Mouse (Mus musculus) lung, embryonic 15.5 days (tissue): ENCODE data around the gene Gm21149. TPM values are rescaled to one million over a fixed set of nuclear protein-coding genes. Genes with fewer than 3 reads are reported as not detected.
"Not testable (repeated sequence)": the region's sequence is repeated elsewhere in the genome, so short reads cannot be mapped to it uniquely, and the experiment has no call there.

ENCODE experiments used
- ATAC-seq: fragments of 200-750 bp; cut with Nextera tagmentation; 2 replicates; pipeline ENCODE4 v1.8.0; 2017; ENCODE audit warnings: moderate number of reproducible peaks, borderline replicate concordance; ENCODE audit not compliant: low FRiP score, low TSS enrichment; ENCODE audit errors: extremely low read depth
- H3K27ac ChIP-seq: fragments of 300-500 bp; sonication (generic); 2 replicates; pipeline ENCODE4 v1.5.1; 2015; ENCODE audit warnings: moderate library complexity, mild to moderate bottlenecking, inconsistent platforms
- H3K27me3 ChIP-seq: fragments of 300-500 bp; sonication (generic); 2 replicates; pipeline ENCODE4 v1.6.1; 2015; ENCODE audit warnings: inconsistent platforms
- H3K36me3 ChIP-seq: fragments of 300-500 bp; sonication (generic); 2 replicates; pipeline ENCODE4 v1.6.1; 2015; ENCODE audit warnings: inconsistent platforms
- H3K4me1 ChIP-seq: fragments of 300-500 bp; sonication (generic); 2 replicates; pipeline ENCODE4 v1.6.1; 2015; ENCODE audit warnings: inconsistent platforms
- H3K4me2 ChIP-seq: fragments of 300-500 bp; sonication (generic); 2 replicates; pipeline ENCODE4 v1.6.1; 2015; ENCODE audit warnings: inconsistent platforms, mild to moderate bottlenecking, moderate library complexity
- H3K4me3 ChIP-seq: fragments of 300-500 bp; sonication (generic); 2 replicates; pipeline ENCODE4 v1.5.1; 2015; ENCODE audit warnings: mild to moderate bottlenecking, inconsistent platforms
- H3K9ac ChIP-seq: fragments of 300-500 bp; sonication (generic); 2 replicates; pipeline ENCODE4 v1.6.1; 2015; ENCODE audit warnings: inconsistent platforms
- H3K9me3 ChIP-seq: fragments of 300-500 bp; sonication (generic); 2 replicates; pipeline ENCODE4 v1.6.1; 2016; ENCODE audit warnings: inconsistent platforms
- WGBS: fragments of 180-500 bp; shearing (Covaris S2); methylation state at CpG from one replicate; pipeline ENCODE4 v1.1.7; 2015; 5-methylcytosine and 5-hydroxymethylcytosine counted together
- polyA plus RNA-seq: library from polyadenylated mRNA; unstranded; fragments of >200 nt; fragmentation: Nextera tagmentation; extraction: Ambion mirVana; gene quantifications from 2 replicates; pipeline ENCODE4 v1.2.1, GENCODE M21; 2015

Gene Gm21149
- polyA plus RNA-seq, 1 experiment from 2014 or later, result 0.32 TPM

DNA sequence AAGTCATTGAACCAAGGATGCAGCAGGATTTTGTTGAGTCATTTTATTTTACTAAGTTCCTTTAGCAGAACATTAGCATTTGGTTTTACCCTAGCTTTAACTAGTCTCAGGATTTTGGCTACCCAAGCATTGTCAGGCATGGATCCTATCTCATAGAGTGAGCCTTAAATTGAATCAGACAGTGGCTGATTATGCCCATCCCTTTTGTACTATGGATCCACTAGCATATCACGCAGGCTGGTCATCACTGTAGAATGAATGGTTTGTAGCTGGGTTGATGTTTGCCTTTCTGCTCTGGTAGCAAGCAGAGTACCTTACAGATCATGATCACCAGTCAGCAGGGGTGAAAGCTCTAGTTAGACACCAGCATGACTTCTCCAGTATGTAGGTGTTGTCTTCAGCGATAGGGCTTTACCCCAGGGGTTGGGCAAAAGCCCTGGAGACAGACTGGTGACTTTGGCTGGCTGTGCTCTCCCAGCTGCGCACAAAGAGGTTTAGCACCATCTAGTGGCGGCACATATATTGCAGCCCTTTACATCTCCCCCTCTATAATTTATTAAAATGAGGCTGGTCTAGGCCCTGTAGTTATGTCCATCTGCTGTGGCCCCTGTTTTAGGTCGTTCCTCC, 22.6 kb upstream of the Gm21149 start:
- 34% methylated on average over 5 of the region's 5 CpGs for WGBS
- not testable (repeated sequence) for H3K36me3 ChIP-seq, H3K27ac ChIP-seq, H3K4me2 ChIP-seq, H3K4me1 ChIP-seq, H3K27me3 ChIP-seq, H3K4me3 ChIP-seq, H3K9me3 ChIP-seq, H3K9ac ChIP-seq
- ATAC-seq, result peak; percentile 76

DNA sequence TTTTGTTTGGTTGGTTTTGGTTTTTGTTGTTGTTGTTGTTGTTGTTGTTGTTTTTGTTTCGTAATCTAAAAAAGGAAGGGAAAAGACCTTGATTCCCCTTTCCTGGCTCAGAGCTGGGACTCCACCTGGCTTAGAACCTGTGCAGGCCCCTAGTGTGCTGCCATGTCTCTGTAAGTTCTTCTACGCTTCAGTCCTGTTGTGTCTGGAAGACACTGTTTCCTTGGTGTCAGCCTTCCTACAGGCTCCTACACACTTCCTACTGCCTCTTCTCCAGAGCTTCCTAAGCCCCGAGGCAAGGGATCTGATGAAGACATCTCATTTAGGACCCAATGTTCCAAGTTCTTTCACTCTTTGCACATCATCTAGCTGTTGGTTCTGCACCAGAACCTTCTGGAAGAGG, 22.0 kb upstream of the Gm21149 start:
- not testable (repeated sequence) for H3K27ac ChIP-seq, H3K9ac ChIP-seq, ATAC-seq, H3K9me3 ChIP-seq, H3K4me2 ChIP-seq, H3K27me3 ChIP-seq, H3K36me3 ChIP-seq, H3K4me1 ChIP-seq, H3K4me3 ChIP-seq
- WGBS, result 70% methylated on average over 3 of the region's 3 CpGs

DNA sequence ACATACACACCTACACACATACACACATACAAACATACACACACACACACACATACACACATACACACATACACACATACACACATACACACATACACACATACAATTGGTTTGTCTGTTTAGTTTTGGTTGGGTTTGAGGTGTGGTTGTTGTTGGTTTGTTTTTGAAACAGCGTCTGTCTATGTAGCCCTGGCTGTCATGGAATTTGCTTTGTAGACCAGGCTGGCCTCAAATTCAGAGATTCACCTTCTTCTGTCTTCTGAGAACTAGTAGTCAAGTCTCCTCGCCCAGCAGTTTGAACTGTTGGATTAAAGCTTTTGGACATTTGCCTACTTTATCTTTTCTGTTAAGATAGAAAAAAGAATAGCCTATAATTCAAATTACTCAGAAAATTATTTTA, 14.6 kb upstream of the Gm21149 start:
- not testable (repeated sequence) for H3K4me2 ChIP-seq, H3K4me1 ChIP-seq, H3K4me3 ChIP-seq, H3K27me3 ChIP-seq, H3K36me3 ChIP-seq, H3K9ac ChIP-seq, H3K27ac ChIP-seq, H3K9me3 ChIP-seq
- ATAC-seq, result peak; percentile 57
- 58% methylated on average over 2 of the region's 2 CpGs for WGBS

DNA sequence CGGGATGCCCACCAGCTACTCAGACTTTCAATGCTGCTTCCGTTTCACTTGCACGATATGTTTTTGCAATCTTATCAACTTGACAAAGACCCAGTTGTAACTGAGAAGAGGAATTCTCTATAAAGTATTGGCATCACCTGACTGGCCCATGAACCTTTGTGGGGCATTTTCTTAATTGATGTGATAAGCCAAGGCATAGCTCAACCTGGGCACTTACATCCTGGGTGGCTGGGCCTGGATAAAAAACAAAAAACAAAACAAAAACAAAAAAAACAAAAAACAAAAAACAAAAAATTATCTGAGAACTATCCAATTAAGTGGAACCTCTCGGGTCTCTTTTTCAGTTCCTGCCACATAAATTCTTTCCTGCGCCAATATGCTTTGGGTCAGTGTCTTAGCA, 12.4 kb upstream of the Gm21149 start:
- Histone ChIP-seq H3K27ac (no peak overlapping the region), H3K27me3 (no peaks in the 10 kb centered on the region), H3K4me1 (no peaks in the 10 kb centered on the region), H3K4me2 (no peak overlapping the region), H3K9me3 (peaks cover 7% of the 10 kb centered on the region; the same call in 1 of the 2 replicates), H3K36me3 (no peaks in the 10 kb centered on the region), H3K9ac (no peak overlapping the region), H3K4me3 (no peak overlapping the region)
- no peak for ATAC-seq
- WGBS, result 83% methylated on average over 5 of the region's 5 CpGs

DNA sequence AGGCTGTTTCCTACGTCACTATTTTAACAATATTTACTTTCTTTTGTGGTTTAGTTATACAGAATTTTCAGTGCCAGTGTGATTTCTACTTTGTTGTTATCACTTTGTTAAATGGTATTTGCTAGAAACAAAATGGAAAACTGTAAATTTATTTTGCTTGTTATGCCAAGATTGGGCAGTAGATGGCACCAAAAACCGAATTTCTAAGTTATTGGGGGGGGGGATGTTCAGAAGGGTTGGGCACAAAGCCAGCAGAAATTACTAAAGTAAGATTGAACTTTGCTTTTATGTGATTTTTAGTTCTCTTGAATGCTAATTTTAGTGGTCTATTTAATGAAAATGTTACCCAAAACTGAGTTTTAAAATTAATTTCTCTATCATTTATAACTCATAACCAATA, 8.3 kb upstream of the Gm21149 start:
- 21% methylated on average over 2 of the region's 2 CpGs for WGBS
- H3K9ac ChIP-seq, H3K27me3 ChIP-seq, ATAC-seq, H3K4me3 ChIP-seq, H3K4me2 ChIP-seq, H3K4me1 ChIP-seq, H3K36me3 ChIP-seq, H3K27ac ChIP-seq: not testable (repeated sequence)
- H3K9me3 ChIP-seq, result peaks cover 16% of the 10 kb centered on the region; the same call in 1 of the 2 replicates

DNA sequence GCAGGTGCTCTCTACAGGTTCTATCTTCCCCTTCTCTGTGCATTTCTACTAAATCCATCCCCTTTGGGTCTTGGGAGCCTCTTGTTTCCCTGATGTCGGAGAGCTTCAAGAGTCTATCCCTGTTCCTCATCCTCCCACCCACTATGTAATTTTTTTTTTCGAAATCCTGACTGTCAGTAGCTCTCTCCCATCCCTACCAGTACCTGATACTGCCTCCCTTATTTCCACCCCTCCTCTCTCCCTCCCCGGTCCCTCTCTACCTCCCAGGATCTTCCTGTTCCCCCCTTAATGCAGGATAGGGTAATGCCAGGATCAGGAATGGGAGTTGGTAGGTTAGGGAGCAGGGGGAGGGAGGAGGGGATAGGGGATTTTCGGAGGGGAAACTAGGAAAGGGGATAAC, 7.3 kb upstream of the Gm21149 start:
- not testable (repeated sequence) for H3K4me2 ChIP-seq, H3K4me1 ChIP-seq, H3K27ac ChIP-seq, H3K36me3 ChIP-seq, H3K4me3 ChIP-seq, H3K9ac ChIP-seq, H3K27me3 ChIP-seq
- 48% methylated on average over 4 of the region's 4 CpGs for WGBS
- peak; percentile 35; the same call in 1 of the 2 replicates for ATAC-seq
- H3K9me3 ChIP-seq, result peaks cover 16% of the 10 kb centered on the region; the same call in 1 of the 2 replicates

DNA sequence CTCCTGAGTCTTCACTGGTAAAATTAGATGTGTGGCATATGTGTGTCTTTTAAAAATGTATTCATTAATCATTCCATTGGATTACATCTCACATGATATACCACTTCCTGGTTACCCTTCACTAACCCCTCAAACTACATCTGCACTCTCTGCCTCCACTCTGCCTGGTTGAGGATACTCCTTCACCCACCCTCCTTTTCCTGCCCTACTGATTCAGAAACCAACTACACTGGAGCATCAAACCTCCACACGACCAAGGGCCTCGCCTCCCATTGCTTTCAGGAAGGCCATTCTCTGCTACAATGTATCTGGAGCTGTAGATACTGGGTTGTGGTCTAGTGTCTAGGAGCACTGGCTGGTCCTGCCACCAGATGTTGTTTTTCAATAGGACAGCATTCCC, 6.5 kb upstream of the Gm21149 start:
- not testable (repeated sequence) for H3K27ac ChIP-seq, H3K9ac ChIP-seq, H3K27me3 ChIP-seq, H3K4me2 ChIP-seq, H3K4me1 ChIP-seq, H3K4me3 ChIP-seq, H3K36me3 ChIP-seq, ATAC-seq
- H3K9me3 ChIP-seq, result peaks cover 16% of the 10 kb centered on the region; the same call in 1 of the 2 replicates
- 59% methylated on average over 2 of the region's 2 CpGs for WGBS

DNA sequence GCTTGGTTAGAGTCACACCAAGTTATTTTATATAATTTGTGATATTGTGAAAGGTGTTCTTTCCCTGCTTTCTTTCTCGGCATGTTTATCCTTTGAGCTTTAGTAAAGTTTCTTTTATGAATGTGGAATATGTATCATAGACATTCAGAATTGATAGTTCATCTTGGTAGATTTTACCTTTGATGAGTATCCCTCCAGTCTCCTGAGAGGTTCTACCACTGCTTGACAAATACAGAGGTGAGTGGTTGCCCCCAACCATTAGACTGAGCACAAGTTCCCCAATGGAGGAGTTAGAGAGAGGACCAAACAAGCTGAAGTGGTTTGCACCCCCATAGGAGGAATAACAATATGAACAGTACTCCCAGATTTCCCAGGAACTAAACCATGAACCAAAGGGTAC, 6.2 kb downstream of the Gm21149 start:
- not testable (repeated sequence) for H3K27me3 ChIP-seq, H3K4me3 ChIP-seq, H3K9ac ChIP-seq, ATAC-seq, H3K4me2 ChIP-seq, H3K27ac ChIP-seq, H3K36me3 ChIP-seq, H3K4me1 ChIP-seq, H3K9me3 ChIP-seq
- WGBS, result 83% methylated on average over 1 of the region's 1 CpGs

DNA sequence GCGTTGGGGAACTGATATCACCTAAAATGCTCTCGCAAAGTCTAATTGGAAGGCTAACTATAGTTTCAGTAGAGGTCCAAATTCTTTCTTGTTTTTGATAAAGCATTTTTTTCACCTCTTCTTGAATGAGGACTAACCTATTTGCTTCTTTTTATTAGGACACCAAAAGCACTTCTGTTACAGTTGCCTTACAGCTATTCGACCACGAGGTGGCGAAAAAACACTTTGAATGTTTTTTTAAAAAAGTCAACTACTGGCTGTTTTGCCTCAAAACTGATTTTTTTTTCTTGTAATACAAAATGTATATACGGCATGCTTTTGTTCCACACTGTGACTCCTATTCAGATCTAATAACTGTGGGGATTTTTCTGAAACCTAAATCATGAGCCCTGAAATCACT, 8.6 kb downstream of the Gm21149 start:
- not testable (repeated sequence) for H3K9ac ChIP-seq, H3K4me3 ChIP-seq, ATAC-seq, H3K4me2 ChIP-seq, H3K27me3 ChIP-seq, H3K27ac ChIP-seq, H3K9me3 ChIP-seq, H3K4me1 ChIP-seq, H3K36me3 ChIP-seq
- WGBS, result 54% methylated on average over 6 of the region's 6 CpGs

DNA sequence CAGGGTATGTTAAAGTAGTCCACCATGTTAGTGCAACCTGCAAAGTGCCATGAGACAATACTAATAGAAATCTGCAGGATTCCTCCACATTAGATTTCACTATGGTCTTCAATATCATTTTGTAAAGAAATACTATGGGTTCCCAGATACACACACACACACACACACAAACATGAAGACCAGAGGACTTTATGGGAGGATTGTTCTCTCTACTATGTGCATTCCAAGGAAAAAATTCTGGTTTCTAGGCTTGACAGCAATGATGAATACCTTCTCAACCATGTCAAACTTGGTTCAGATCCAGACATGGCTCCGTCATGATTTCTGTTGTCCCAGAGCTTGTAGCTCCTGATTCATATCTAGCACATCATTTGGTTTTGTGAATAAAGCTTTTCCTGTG, 10.1 kb downstream of the Gm21149 start:
- not testable (repeated sequence) for ATAC-seq, H3K27ac ChIP-seq, H3K9ac ChIP-seq, H3K4me2 ChIP-seq, H3K9me3 ChIP-seq, H3K27me3 ChIP-seq, H3K4me1 ChIP-seq, H3K4me3 ChIP-seq, H3K36me3 ChIP-seq
- 52% methylated on average over 1 of the region's 1 CpGs for WGBS

DNA sequence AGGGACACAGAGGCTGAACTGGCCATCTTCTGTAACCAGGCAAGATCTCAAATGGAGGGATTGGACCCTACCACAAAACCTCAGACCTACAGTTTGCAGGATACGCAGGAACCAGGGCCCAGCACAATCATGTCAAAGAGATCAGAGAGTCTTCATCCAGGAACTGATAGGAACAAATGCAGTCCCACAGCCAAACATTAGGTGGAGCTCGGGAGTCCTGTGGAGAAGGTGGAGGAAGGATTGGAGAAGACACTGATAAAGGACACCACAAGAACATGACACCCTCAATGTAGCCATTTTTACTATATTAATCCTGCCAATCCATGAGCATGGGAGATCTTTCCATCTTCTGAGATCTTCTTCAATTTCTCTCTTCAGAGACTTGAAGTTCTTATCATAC, 12.8 kb downstream of the Gm21149 start:
- not testable (repeated sequence) for H3K27me3 ChIP-seq, ATAC-seq, H3K9ac ChIP-seq, H3K9me3 ChIP-seq, H3K4me3 ChIP-seq, H3K4me1 ChIP-seq, H3K36me3 ChIP-seq, H3K27ac ChIP-seq, H3K4me2 ChIP-seq
- 41% methylated on average over 2 of the region's 2 CpGs for WGBS

DNA sequence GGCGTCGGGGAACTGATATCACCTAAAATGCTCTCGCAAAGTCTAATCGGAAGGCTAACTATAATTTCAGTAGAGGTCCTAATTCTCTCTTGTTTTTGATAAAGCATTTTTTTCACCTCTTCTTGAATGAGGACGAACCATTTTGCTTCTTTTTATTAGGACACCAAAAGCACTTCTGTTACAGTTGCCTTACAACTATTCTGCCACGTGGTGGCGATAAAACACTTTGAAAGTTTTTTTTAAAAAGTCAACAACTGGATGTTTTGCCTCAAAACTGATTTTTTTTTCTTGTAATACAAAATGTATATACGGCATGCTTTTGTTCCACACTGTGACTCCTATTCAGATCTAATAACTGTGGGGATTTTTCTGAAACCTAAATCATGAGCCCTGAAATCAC, 14.7 kb downstream of the Gm21149 start:
- not testable (repeated sequence) for H3K9ac ChIP-seq, H3K27me3 ChIP-seq, H3K4me3 ChIP-seq, ATAC-seq, H3K9me3 ChIP-seq, H3K27ac ChIP-seq, H3K36me3 ChIP-seq, H3K4me2 ChIP-seq, H3K4me1 ChIP-seq
- WGBS, result 57% methylated on average over 8 of the region's 8 CpGs
